In the genomic region with DNA sequence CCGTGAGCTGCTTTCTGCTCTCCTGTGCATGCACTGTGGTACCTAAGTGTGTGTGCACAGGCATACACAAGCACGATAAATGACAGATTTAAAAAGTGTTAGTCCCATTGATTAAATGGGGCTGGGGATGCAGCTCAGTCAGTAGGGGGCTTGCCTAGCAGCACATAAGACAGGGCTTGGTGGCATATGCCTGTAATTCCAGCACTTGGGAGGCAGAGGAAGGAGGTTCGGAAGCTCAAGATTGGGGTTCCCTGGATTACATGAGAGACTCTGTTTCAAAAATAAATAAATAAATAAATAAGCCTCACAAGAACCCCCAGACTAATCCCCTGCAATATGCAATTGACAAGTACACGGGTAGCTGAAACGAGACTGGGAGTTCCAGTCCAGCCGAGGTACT, we compare ENCODE assay signal across 8 mouse cellular contexts. TPM values are rescaled to one million over a fixed set of nuclear protein-coding genes. Genes with fewer than 3 reads are reported as not detected.
DNase-seq lines count a peak whose midpoint lies in the region; ATAC-seq lines count a peak whose summit lies in the region.

No protein-coding gene starts in this region.

- no peaks in the 10 kb centered on the region for H3K36me3 ChIP-seq in kidney, embryonic 14.5 days (ENCODE audit: control insufficient read depth, insufficient read depth, low read length)
- no peaks in the 10 kb centered on the region for H3K36me3 ChIP-seq in embryonic facial prominence, embryonic 12.5 days
- no peaks in the 10 kb centered on the region for H3K36me3 ChIP-seq in intestine, embryonic 15.5 days
- H3K36me3 ChIP-seq in midbrain, embryonic 16.5 days (ENCODE audit: control insufficient read depth, insufficient read depth, low read length): no peaks in the 10 kb centered on the region

- no peaks in the 10 kb centered on the region for H3K9me3 ChIP-seq in kidney, embryonic 14.5 days (ENCODE audit: control insufficient read depth, low read length)
- no peaks in the 10 kb centered on the region for H3K9me3 ChIP-seq in embryonic facial prominence, embryonic 12.5 days
- no peaks in the 10 kb centered on the region for H3K9me3 ChIP-seq in intestine, embryonic 15.5 days
- H3K9me3 ChIP-seq in midbrain, embryonic 16.5 days (replicated peaks; ENCODE audit: control insufficient read depth, low read length, poor library complexity, severe bottlenecking): no peaks in the 10 kb centered on the region

- H3K4me3 ChIP-seq in kidney, embryonic 14.5 days (ENCODE audit: low read length): peak overlapping the region; percentile 64
- H3K4me3 ChIP-seq in embryonic facial prominence, embryonic 12.5 days: peak overlapping the region; percentile 83
- H3K4me3 ChIP-seq in intestine, embryonic 15.5 days (replicated peaks): peak overlapping the region; percentile 84
- no peak overlapping the region for H3K4me3 ChIP-seq in midbrain, embryonic 16.5 days (ENCODE audit: low read depth, low read length)

- peak overlapping the region; percentile 66 for H3K4me2 ChIP-seq in kidney, embryonic 14.5 days (replicated peaks; ENCODE audit: low read depth, low read length)
- H3K4me2 ChIP-seq in embryonic facial prominence, embryonic 12.5 days (replicated peaks): peak overlapping the region; percentile 77
- peak overlapping the region; percentile 66 for H3K4me2 ChIP-seq in intestine, embryonic 15.5 days (replicated peaks)
- H3K4me2 ChIP-seq in midbrain, embryonic 16.5 days (ENCODE audit: low read length): peak overlapping the region; percentile 74

- no peak overlapping the region for H3K9ac ChIP-seq in kidney, embryonic 14.5 days (ENCODE audit: low read depth, low read length)
- H3K9ac ChIP-seq in embryonic facial prominence, embryonic 12.5 days: peak overlapping the region; percentile 28
- peak overlapping the region; percentile 84; the same call in 1 of the 2 replicates for H3K9ac ChIP-seq in intestine, embryonic 15.5 days
- no peak overlapping the region; the same call in 1 of the 2 replicates for H3K9ac ChIP-seq in midbrain, embryonic 16.5 days (ENCODE audit: low read depth, low read length)

- 51% methylated on average over 6 of the region's 6 CpGs for WGBS in kidney, embryonic 14.5 days
- WGBS in embryonic facial prominence, embryonic 12.5 days: 48% methylated on average over 6 of the region's 6 CpGs
- WGBS in intestine, embryonic 15.5 days: 45% methylated on average over 6 of the region's 6 CpGs
- WGBS in midbrain, embryonic 16.5 days: 26% methylated on average over 6 of the region's 6 CpGs

- H3K27me3 ChIP-seq in kidney, embryonic 14.5 days (ENCODE audit: control insufficient read depth, insufficient read depth, low read length): no peaks in the 10 kb centered on the region
- no peaks in the 10 kb centered on the region for H3K27me3 ChIP-seq in embryonic facial prominence, embryonic 12.5 days
- no peaks in the 10 kb centered on the region for H3K27me3 ChIP-seq in intestine, embryonic 15.5 days (replicated peaks)
- H3K27me3 ChIP-seq in midbrain, embryonic 16.5 days (ENCODE audit: control insufficient read depth, insufficient read depth, low read depth, low read length): no peaks in the 10 kb centered on the region

- H3K27ac ChIP-seq in kidney, embryonic 14.5 days (ENCODE audit: low read depth, low read length): no peak overlapping the region
- no peak overlapping the region for H3K27ac ChIP-seq in embryonic facial prominence, embryonic 12.5 days
- H3K27ac ChIP-seq in intestine, embryonic 15.5 days: no peak overlapping the region
- no peak overlapping the region for H3K27ac ChIP-seq in midbrain, embryonic 16.5 days (ENCODE audit: low read length)

- H3K4me1 ChIP-seq in kidney, embryonic 14.5 days (ENCODE audit: control insufficient read depth, insufficient read depth, low read length): peaks cover 8% of the 10 kb centered on the region; the same call in 1 of the 2 replicates
- peaks cover 16% of the 10 kb centered on the region for H3K4me1 ChIP-seq in embryonic facial prominence, embryonic 12.5 days
- peaks cover 10% of the 10 kb centered on the region for H3K4me1 ChIP-seq in intestine, embryonic 15.5 days (replicated peaks)
- peaks cover 12% of the 10 kb centered on the region for H3K4me1 ChIP-seq in midbrain, embryonic 16.5 days (ENCODE audit: control insufficient read depth, insufficient read depth, low read length)

- ATAC-seq in kidney, embryonic 14.5 days (ENCODE audit: low FRiP score, low TSS enrichment): no peak
- no peak for ATAC-seq in embryonic facial prominence, embryonic 12.5 days (ENCODE audit: insufficient number of reproducible peaks, insufficient read depth, low FRiP score, low TSS enrichment)
- ATAC-seq in intestine, embryonic 15.5 days: no peak
- no peak for ATAC-seq in midbrain, embryonic 16.5 days

- no peak for DNase-seq in kidney, adult 9 months
- no peak for DNase-seq in B cell, adult 2 months
- DNase-seq in adrenal gland, postnatal 25 days: no peak
- DNase-seq in embryo, embryonic 9.5 days (ENCODE audit: extremely low spot score): no peak

RNA-seq across cellular contexts. Expression of a gene that starts 1.4 kb away (rescaled TPM):
- 23.9 and 38.1 TPM in 2 replicates for polyA plus RNA-seq in kidney, embryonic 14.5 days (2014; fragmentation: Nextera tagmentation; extraction: Ambion mirVana)
- polyA plus RNA-seq in embryonic facial prominence, embryonic 12.5 days (2016; fragmentation: Nextera tagmentation; extraction: Ambion mirVana): 32.9 and 33.1 TPM in 2 replicates
- 18.4 and 19.4 TPM in 2 replicates for polyA plus RNA-seq in intestine, embryonic 15.5 days (2015; fragmentation: Nextera tagmentation; extraction: Ambion mirVana)
- polyA plus RNA-seq in midbrain, embryonic 16.5 days (2015; fragmentation: Nextera tagmentation; extraction: Ambion mirVana): 4.3 TPM in 2 replicates
- total RNA-seq in adrenal gland, postnatal 25 days (2021): 5.6 and 6.1 TPM in 2 replicates

RNA-seq across cellular contexts. Expression of a gene that starts 29.3 kb away (rescaled TPM):
- polyA plus RNA-seq in kidney, embryonic 14.5 days (2014; fragmentation: Nextera tagmentation; extraction: Ambion mirVana): 5.7 and 6.6 TPM in 2 replicates
- polyA plus RNA-seq in embryonic facial prominence, embryonic 12.5 days (2016; fragmentation: Nextera tagmentation; extraction: Ambion mirVana): 7.9 and 8.9 TPM in 2 replicates
- polyA plus RNA-seq in intestine, embryonic 15.5 days (2015; fragmentation: Nextera tagmentation; extraction: Ambion mirVana): 12.8 and 13.5 TPM in 2 replicates
- polyA plus RNA-seq in midbrain, embryonic 16.5 days (2015; fragmentation: Nextera tagmentation; extraction: Ambion mirVana): 27.3 and 28.2 TPM in 2 replicates
- 7.7 and 11.1 TPM in 2 replicates for total RNA-seq in adrenal gland, postnatal 25 days (2021)

RNA-seq across cellular contexts. Expression of a gene that starts 47.5 kb away (rescaled TPM):
- polyA plus RNA-seq in kidney, embryonic 14.5 days (2014; fragmentation: Nextera tagmentation; extraction: Ambion mirVana): 5.4 and 7.5 TPM in 2 replicates
- polyA plus RNA-seq in embryonic facial prominence, embryonic 12.5 days (2016; fragmentation: Nextera tagmentation; extraction: Ambion mirVana): 9.2 and 9.9 TPM in 2 replicates
- 10.5 and 10.7 TPM in 2 replicates for polyA plus RNA-seq in intestine, embryonic 15.5 days (2015; fragmentation: Nextera tagmentation; extraction: Ambion mirVana)
- 5.0 and 5.6 TPM in 2 replicates for polyA plus RNA-seq in midbrain, embryonic 16.5 days (2015; fragmentation: Nextera tagmentation; extraction: Ambion mirVana)
- total RNA-seq in adrenal gland, postnatal 25 days (2021): 4.0 and 6.6 TPM in 2 replicates

RNA-seq across cellular contexts. Expression of a gene that starts 57.0 kb away (rescaled TPM):
- polyA plus RNA-seq in kidney, embryonic 14.5 days (2014; fragmentation: Nextera tagmentation; extraction: Ambion mirVana): 4.7 and 6.0 TPM in 2 replicates
- polyA plus RNA-seq in embryonic facial prominence, embryonic 12.5 days (2016; fragmentation: Nextera tagmentation; extraction: Ambion mirVana): 1.4 and 1.9 TPM in 2 replicates
- polyA plus RNA-seq in intestine, embryonic 15.5 days (2015; fragmentation: Nextera tagmentation; extraction: Ambion mirVana): 0.63 and 0.68 TPM in 2 replicates
- polyA plus RNA-seq in midbrain, embryonic 16.5 days (2015; fragmentation: Nextera tagmentation; extraction: Ambion mirVana): 18.2 and 21.4 TPM in 2 replicates
- 8.5 and 11.1 TPM in 2 replicates for total RNA-seq in adrenal gland, postnatal 25 days (2021)

Comparison
In these comparisons a context has a peak if more than half of its experiments do, and no peak if none do; other contexts are left out.
1. H3K9ac ChIP-seq: peak in embryonic facial prominence, embryonic 12.5 days (single experiment) and intestine, embryonic 15.5 days (single experiment); none in kidney, embryonic 14.5 days (single experiment) and midbrain, embryonic 16.5 days (single experiment).
2. Peak in every context shown above with its lines, with median percentiles within 50 percentile points of each other: H3K4me2 ChIP-seq.